In the genomic region with DNA sequence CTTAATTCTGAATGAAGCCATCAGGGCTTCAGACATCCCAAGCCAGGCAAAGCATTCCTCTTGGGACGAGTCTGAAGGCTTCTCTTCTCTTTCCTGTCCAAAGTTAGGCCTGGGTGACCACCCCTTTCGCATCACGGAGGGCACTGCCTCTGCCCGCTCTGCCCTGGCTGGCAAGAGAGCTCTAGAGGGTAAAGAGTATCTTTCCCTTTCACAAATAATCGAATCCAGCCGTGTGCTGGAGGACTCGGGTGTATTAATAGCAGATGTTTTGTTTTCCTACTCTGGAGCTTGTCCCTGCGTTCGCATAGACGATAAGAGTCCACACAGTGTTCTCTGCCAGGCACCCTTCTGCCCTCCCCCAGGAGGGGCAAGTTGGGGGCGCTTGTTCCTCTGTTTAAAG, we compare ENCODE assay signal across 9 mouse cellular contexts. TPM values are rescaled to one million over a fixed set of nuclear protein-coding genes. Genes with fewer than 3 reads are reported as not detected.
DNase-seq lines count a peak whose midpoint lies in the region.
"Had no signal": no experiment of that assay in that cellular context is flagged by ENCODE, and none has a peak within 500 bp of the region (broad histone marks: within the 10 kb centered on the region; RNA-seq: fewer than 3 reads in every experiment).

No protein-coding gene starts in this region.

- intact Hi-C loops in heart, postnatal 25 days (cut with DNase I): loop anchor here (2.0 kb wide), 1 partner anchor 31 kb away; no protein-coding TSS in a partner anchor

- DNase-seq in heart, adult 11 months: peak; percentile 95
- DNase-seq in heart, postnatal 25 days (ENCODE audit: low spot score): no peak
- peak; percentile 18 for DNase-seq in 3T3-L1 (ENCODE audit: low read depth, low spot score)
- DNase-seq in heart, adult 8-10 months (ENCODE audit: low spot score): peak; percentile 55
- DNase-seq in kidney, postnatal 10 days: peak; percentile 22
- DNase-seq in spleen, postnatal 4 days (ENCODE audit: low spot score in 2 of 2): no peak
- no peak for DNase-seq in gastrocnemius, postnatal 25 days
- DNase-seq in natural killer cell, adult 2 months (ENCODE audit: low spot score in 2 of 2): no peak
- DNase-seq: cerebellum, adult 11 months had no signal

RNA-seq across cellular contexts. Expression of gene Atp2a2, which starts 25.7 kb away (rescaled TPM):
- total RNA-seq in heart, postnatal 25 days (2021): over 10,000 TPM; 10,772 to 12,207 TPM
- total RNA-seq in heart, adult 8-10 months (2022): over 10,000 TPM; 11,934 to 13,904 (median 12,774) TPM
- total RNA-seq in gastrocnemius, postnatal 25 days (2021): 100 to 1,000 TPM; 101 to 561 TPM

Comparison
In these comparisons a context has a peak if more than half of its experiments do, and no peak if none do; other contexts are left out.
1. DNase-seq: peak in heart, adult 11 months (single experiment), 3T3-L1 (single experiment), heart, adult 8-10 months (single experiment) and kidney, postnatal 10 days (single experiment); none in heart, postnatal 25 days (single experiment), spleen, postnatal 4 days (0 of 2), gastrocnemius, postnatal 25 days (single experiment) and natural killer cell, adult 2 months (0 of 2).
2. RNA of gene Atp2a2, which starts 25.7 kb away (total RNA-seq): 11,934 to 13,904 TPM in heart, adult 8-10 months and 10,772 to 12,207 TPM in heart, postnatal 25 days; 101 to 561 TPM in gastrocnemius, postnatal 25 days; every median in the first group is over 10 times any median in the second.